Mouse (Mus musculus) kidney, adult 9 months (tissue): Measurements from ENCODE around the gene Csnk1g1.

Source experiments
- DNase-seq: peaks from one replicate; pipeline ENCODE4 v3.0.0; 2022

Gene Csnk1g1

GRCm38 (mm10) chr9:65908394-65909300 is at the start of gene Csnk1g1, which contains the start of gene Trip4:
Gene Csnk1g1 (plus strand): TSS chr9:65908924.
Gene Trip4 (minus strand): TSS chr9:65908794.
- DNase-seq, result peak; percentile 98

- DNase-seq, result no peak
Observed at GRCm38 (mm10) chr9:65859656-65860055, 49.1 kb upstream of the Csnk1g1 start.

- DNase-seq, result peak; percentile 90
Observed at GRCm38 (mm10) chr9:65884564-65885315, 24.0 kb upstream of the Csnk1g1 start.

GRCm38 (mm10) chr9:65890143-65890628 is 18.5 kb upstream of the Csnk1g1 start, which contains the start of gene Pclaf:
Gene Pclaf (plus strand): TSS chr9:65890237.
- DNase-seq, result peak; percentile 74

- no peak for DNase-seq
Observed at GRCm38 (mm10) chr9:65891126-65891525, 17.6 kb upstream of the Csnk1g1 start.

GRCm38 (mm10) chr9:65896977-65897376 is 11.7 kb upstream of the Csnk1g1 start:
- DNase-seq, result peak; percentile 39

GRCm38 (mm10) chr9:65902879-65903278 is 5.8 kb upstream of the Csnk1g1 start:
- DNase-seq, result no peak

- no peak for DNase-seq
Observed at GRCm38 (mm10) chr9:65903419-65903818, 5.3 kb upstream of the Csnk1g1 start.

GRCm38 (mm10) chr9:65909301-65909801 is 627 bp downstream of the Csnk1g1 start:
- DNase-seq, result peak; percentile 56

- DNase-seq, result no peak
Observed at GRCm38 (mm10) chr9:65909837-65910236, 1.1 kb downstream of the Csnk1g1 start.

GRCm38 (mm10) chr9:65913976-65914375 is 5.3 kb downstream of the Csnk1g1 start:
- no peak for DNase-seq

GRCm38 (mm10) chr9:65917015-65917414 is 8.3 kb downstream of the Csnk1g1 start:
- no peak for DNase-seq

- no peak for DNase-seq
Observed at GRCm38 (mm10) chr9:65928456-65928855, 19.7 kb downstream of the Csnk1g1 start.

GRCm38 (mm10) chr9:65929826-65930225 is 21.1 kb downstream of the Csnk1g1 start:
- DNase-seq, result no peak

- no peak for DNase-seq
Observed at GRCm38 (mm10) chr9:65937566-65937965, 28.8 kb downstream of the Csnk1g1 start.

GRCm38 (mm10) chr9:65951082-65951587 is 42.4 kb downstream of the Csnk1g1 start:
- peak; percentile 52 for DNase-seq

GRCm38 (mm10) chr9:65970009-65970408 is 61.3 kb downstream of the Csnk1g1 start:
- no peak for DNase-seq

- no peak for DNase-seq
Observed at GRCm38 (mm10) chr9:65973206-65973605, 64.5 kb downstream of the Csnk1g1 start.

GRCm38 (mm10) chr9:65975886-65976285 is 67.2 kb downstream of the Csnk1g1 start:
- peak; percentile 10 for DNase-seq

GRCm38 (mm10) chr9:65982841-65983240 is 74.1 kb downstream of the Csnk1g1 start:
- no peak for DNase-seq

GRCm38 (mm10) chr9:65987021-65987420 is 78.3 kb downstream of the Csnk1g1 start:
- DNase-seq, result peak; percentile 38

- no peak for DNase-seq
Observed at GRCm38 (mm10) chr9:65995603-65996376, 87.1 kb downstream of the Csnk1g1 start.
